Mouse (Mus musculus) MEL (cell line): ENCODE measurements around the gene Smim20. TPM values are rescaled to one million over a fixed set of nuclear protein-coding genes. Genes with fewer than 3 reads are reported as not detected.

Experiments used
- DNase-seq: peaks from one replicate; pipeline ENCODE4 v3.0.0; 2011; ENCODE audit warnings: low read depth, low spot score
- H3K27ac ChIP-seq: 2 replicates; pipeline ENCODE4 v1.5.1; 2012; ENCODE audit warnings: low read depth, mild to moderate bottlenecking, control low read depth, low read length, moderate library complexity; ENCODE audit not compliant: control insufficient read depth
- H3K27me3 ChIP-seq, 2 experiments: fragments of 150-350 bp in 1 of 2; sonication (generic) in 1 of 2; 2 replicates each; pipeline ENCODE4 v1.6.1; 2012; ENCODE audit warnings: low read length in 2 of 2, mild to moderate bottlenecking in 2 of 2, improper control_type of control experiment in 1 of 2, moderate library complexity in 1 of 2; ENCODE audit not compliant: insufficient read depth in 2 of 2, control insufficient read depth in 1 of 2
- H3K36me3 ChIP-seq, 2 experiments: 2 replicates each; pipeline ENCODE4 v1.6.1; 2012 to 2014; ENCODE audit warnings: low read length in 2 of 2, improper control_type of control experiment in 1 of 2, inconsistent platforms in 1 of 2, mild to moderate bottlenecking in 1 of 2; ENCODE audit not compliant: insufficient read depth in 2 of 2, control insufficient read depth in 1 of 2
- H3K4me1 ChIP-seq, 2 experiments: fragments of 150-350 bp in 1 of 2; sonication (generic) in 1 of 2; 2 replicates each; pipeline ENCODE4 v1.6.1; 2012; ENCODE audit warnings: low read length in 2 of 2, improper control_type of control experiment in 1 of 2, mild to moderate bottlenecking in 1 of 2; ENCODE audit not compliant: insufficient read depth in 2 of 2, control insufficient read depth in 1 of 2
- H3K4me3 ChIP-seq, 2 experiments: fragments of 150-350 bp in 1 of 2; sonication (generic) in 1 of 2; 2 replicates each; pipeline ENCODE4 v1.5.1; 2012; ENCODE audit warnings: low read depth in 2 of 2, low read length in 2 of 2, mild to moderate bottlenecking in 2 of 2, moderate library complexity in 2 of 2, control low read depth in 1 of 2, improper control_type of control experiment in 1 of 2; ENCODE audit not compliant: control insufficient read depth in 1 of 2, insufficient read depth in 1 of 2
- H3K79me2 ChIP-seq: 2 replicates; pipeline ENCODE4 v1.6.1; 2012; ENCODE audit warnings: mild to moderate bottlenecking, low read length, moderate library complexity; ENCODE audit not compliant: control insufficient read depth, poor library complexity, insufficient read depth
- H3K9ac ChIP-seq: 2 replicates; pipeline ENCODE4 v1.6.1; 2012; ENCODE audit warnings: low read depth, mild to moderate bottlenecking, control low read depth, low read length, moderate library complexity; ENCODE audit not compliant: control insufficient read depth, poor library complexity, severe bottlenecking
- H3K9me3 ChIP-seq: fragments of 150-350 bp; sonication (generic); replicated peaks from 2 replicates; pipeline ENCODE4 v1.6.1; 2012; ENCODE audit warnings: mild to moderate bottlenecking, low read length, improper control_type of control experiment, moderate library complexity; ENCODE audit not compliant: insufficient read depth
- CTCF ChIP-seq, 3 experiments: IDR thresholded peaks in 2 of 3; conservative IDR thresholded peaks in 1 of 3; 2 replicates each; pipeline ENCODE4 v1.5.1; 2011 to 2012; ENCODE audit warnings: low read length in 3 of 3, low read depth in 2 of 3, mild to moderate bottlenecking in 2 of 3, improper control_type of control experiment in 1 of 3, inconsistent platforms in 1 of 3, mixed read lengths in 1 of 3, moderate library complexity in 1 of 3; ENCODE audit not compliant: control insufficient read depth in 1 of 3, insufficient read depth in 1 of 3, poor library complexity in 1 of 3, severe bottlenecking in 1 of 3
- ELF1 ChIP-seq: IDR thresholded peaks from 2 replicates; pipeline ENCODE4 v1.6.1; 2014; ENCODE audit warnings: low read depth, mild to moderate bottlenecking, inconsistent platforms, low read length, improper control_type of control experiment, moderate library complexity
- EP300 ChIP-seq, 2 experiments: IDR thresholded peaks; 2 replicates each; pipeline ENCODE4 v1.6.1; 2011; ENCODE audit warnings: improper control_type of control experiment in 2 of 2, low read length in 2 of 2, low read depth in 1 of 2, mild to moderate bottlenecking in 1 of 2
- GABPA ChIP-seq: IDR thresholded peaks from 2 replicates; pipeline ENCODE4 v1.6.1; 2012; ENCODE audit warnings: low read depth, mild to moderate bottlenecking, inconsistent platforms, low read length, improper control_type of control experiment, moderate library complexity
- GATA1 ChIP-seq: IDR thresholded peaks from 2 replicates; pipeline ENCODE4 v1.6.1; 2011; ENCODE audit warnings: low read depth, low read length, improper control_type of control experiment
- JUND ChIP-seq: IDR thresholded peaks from 2 replicates; pipeline ENCODE4 v1.6.1; 2011; ENCODE audit warnings: low read depth, mild to moderate bottlenecking, improper control_type of control experiment, low read length
- MAX ChIP-seq: IDR thresholded peaks from 2 replicates; pipeline ENCODE4 v1.6.1; 2011; ENCODE audit warnings: low read length, improper control_type of control experiment
- MAZ ChIP-seq: IDR thresholded peaks from 2 replicates; pipeline ENCODE4 v1.6.1; 2012; ENCODE audit warnings: low read depth, mild to moderate bottlenecking, inconsistent platforms, low read length, improper control_type of control experiment
- MEF2A ChIP-seq: IDR thresholded peaks from 2 replicates; pipeline ENCODE4 v1.6.1; 2014; ENCODE audit warnings: low read depth, mild to moderate bottlenecking, inconsistent platforms, low read length, improper control_type of control experiment; ENCODE audit not compliant: poor library complexity, insufficient replicate concordance, severe bottlenecking; ENCODE audit errors: extremely low read depth
- MYC ChIP-seq: IDR thresholded peaks from 2 replicates; pipeline ENCODE4 v1.6.1; 2011; ENCODE audit warnings: low read depth, mild to moderate bottlenecking, low read length, improper control_type of control experiment, moderate library complexity
- NELFE ChIP-seq: IDR thresholded peaks from 2 replicates; pipeline ENCODE4 v1.6.1; 2011; ENCODE audit warnings: low read depth, low read length, improper control_type of control experiment
- NRF1 ChIP-seq: IDR thresholded peaks from 2 replicates; pipeline ENCODE4 v1.6.1; 2014; ENCODE audit warnings: low read depth, mild to moderate bottlenecking, inconsistent platforms, low read length, improper control_type of control experiment, moderate library complexity; ENCODE audit not compliant: poor library complexity, insufficient read depth, severe bottlenecking
- POLR2AphosphoS5 ChIP-seq: IDR thresholded peaks from 2 replicates; pipeline ENCODE4 v1.6.1; 2012; ENCODE audit warnings: low read depth, borderline replicate concordance, mild to moderate bottlenecking, inconsistent platforms, low read length, moderate library complexity, mixed read lengths
- RAD21 ChIP-seq: IDR thresholded peaks from 2 replicates; pipeline ENCODE4 v1.6.1; 2011; ENCODE audit warnings: mild to moderate bottlenecking, low read depth, low read length, improper control_type of control experiment
- RCOR1 ChIP-seq: IDR thresholded peaks from 2 replicates; pipeline ENCODE4 v1.6.1; 2012; ENCODE audit warnings: low read depth, mild to moderate bottlenecking, inconsistent platforms, low read length, improper control_type of control experiment
- TBP ChIP-seq: IDR thresholded peaks from 2 replicates; pipeline ENCODE4 v1.8.0; 2011; ENCODE audit warnings: low read depth, low read length, improper control_type of control experiment
- TCF12 ChIP-seq: IDR thresholded peaks from 2 replicates; pipeline ENCODE4 v1.6.1; 2014; ENCODE audit warnings: low read depth, mild to moderate bottlenecking, inconsistent platforms, low read length, improper control_type of control experiment, moderate library complexity
- USF1 ChIP-seq: IDR thresholded peaks from 2 replicates; pipeline ENCODE4 v1.6.1; 2014; ENCODE audit warnings: low read depth, mild to moderate bottlenecking, inconsistent platforms, low read length, improper control_type of control experiment, moderate library complexity
- ZC3H11A ChIP-seq: IDR thresholded peaks from 2 replicates; pipeline ENCODE4 v1.6.1; 2012; ENCODE audit warnings: low read depth, mild to moderate bottlenecking, inconsistent platforms, low read length, improper control_type of control experiment
- ZKSCAN1 ChIP-seq: IDR thresholded peaks from 2 replicates; pipeline ENCODE4 v1.6.1; 2012; ENCODE audit warnings: low read depth, mild to moderate bottlenecking, inconsistent platforms, low read length, improper control_type of control experiment, moderate library complexity
- polyA plus RNA-seq, 2 experiments: library from polyadenylated mRNA; stranded (reverse) in 1 of 2; unstranded in 1 of 2; fragments of >175 nt in 1 of 2; fragments of >200 nt in 1 of 2; gene quantifications; 2 replicates each; pipeline versions ENCODE4 v1.2.1 to v1.2.4; 2012; ENCODE audit warnings: low replicate concordance in 2 of 2, low read depth in 1 of 2; ENCODE audit not compliant: insufficient read length in 2 of 2, insufficient read depth in 1 of 2, missing spikeins in 1 of 2
- total RNA-seq: library from RNA; depleted of rRNA; stranded (reverse); fragments of 300-350 nt; gene quantifications from 2 replicates; pipeline ENCODE4 v1.2.3, GENCODE M21; 2012

The Smim20 gene
- total and polyA plus RNA-seq, 3 experiments: 54.5 to 57.7 TPM; not detected in 1

- Histone ChIP-seq H3K36me3 (peaks cover 0 to 16% of the 10 kb centered on the region in 2 experiments; a peak in 2 of 4 replicates), H3K9me3 (no peaks in the 10 kb centered on the region), H3K4me3 (no peak overlapping the region), H3K9ac (no peak overlapping the region), H3K27ac (no peak overlapping the region), H3K79me2 (peaks cover 16% of the 10 kb centered on the region), H3K27me3 (no peaks in the 10 kb centered on the region), H3K4me1 (peaks cover 11 to 14% of the 10 kb centered on the region in 2 experiments)
- DNase-seq: no peak
- TF ChIP-seq RCOR1: no peak
- no peak for TF ChIP-seq USF1
- TF ChIP-seq NELFE: no peak
- TF ChIP-seq CTCF (IDR thresholded peaks at IDR 0.05 in 2 of 3, conservative IDR thresholded peaks at IDR 0.05 in 1 of 3; ENCODE audit: control insufficient read depth in 1 of 3, insufficient read depth in 1 of 3, low read depth in 2 of 3, low read length in 3 of 3, poor library complexity in 1 of 3, severe bottlenecking in 1 of 3): no peak
- no peak for TF ChIP-seq EP300 (IDR thresholded peaks at IDR 0.05; ENCODE audit: low read depth in 1 of 2, low read length in 2 of 2)
- TF ChIP-seq ZC3H11A: no peak
- TF ChIP-seq ELF1: no peak
- no peak for TF ChIP-seq MAZ
Measured at GRCm38 (mm10) chr5:53264061-53264460, 2.8 kb upstream of the Smim20 start.

DNA sequence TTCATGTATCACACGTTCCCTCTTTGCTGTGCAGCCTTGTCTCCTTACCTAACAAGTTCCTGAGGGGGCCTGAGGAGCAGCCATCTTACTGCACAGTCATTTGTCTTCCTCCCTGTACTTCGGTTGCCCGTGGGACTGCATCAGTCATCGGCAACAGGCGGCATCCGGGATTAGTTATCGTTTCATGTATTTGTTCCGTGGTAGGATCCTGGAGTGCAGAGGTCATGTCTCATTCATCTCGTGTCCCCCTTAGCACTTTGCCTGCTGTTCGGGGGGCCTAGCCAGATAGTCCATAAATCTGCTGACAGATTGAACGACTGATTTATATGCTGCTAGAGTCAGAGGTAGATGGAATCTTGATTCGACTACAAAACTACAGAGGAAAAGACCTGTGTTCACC lies 1.1 kb upstream of the Smim20 start:
- no peaks in the 10 kb centered on the region for H3K27me3 ChIP-seq
- no peak overlapping the region for H3K4me3 ChIP-seq
- H3K9me3 ChIP-seq: no peaks in the 10 kb centered on the region
- DNase-seq: no peak
- peaks cover 16 to 29% of the 10 kb centered on the region in 2 experiments for H3K4me1 ChIP-seq
- H3K27ac ChIP-seq: no peak overlapping the region
- H3K9ac ChIP-seq: no peak overlapping the region
- H3K79me2 ChIP-seq: peaks cover 28% of the 10 kb centered on the region
- TF ChIP-seq POLR2AphosphoS5 (no peak), GABPA (no peak), ZKSCAN1 (no peak), MAX (no peak), JUND (no peak), CTCF (IDR thresholded peaks at IDR 0.05 in 2 of 3, conservative IDR thresholded peaks at IDR 0.05 in 1 of 3; ENCODE audit: control insufficient read depth in 1 of 3, insufficient read depth in 1 of 3, low read depth in 2 of 3, low read length in 3 of 3, poor library complexity in 1 of 3, severe bottlenecking in 1 of 3) (no peak), TBP (no peak), GATA1 (no peak), RAD21 (no peak), MEF2A (no peak), NRF1 (no peak), EP300 (IDR thresholded peaks at IDR 0.05; ENCODE audit: low read depth in 1 of 2, low read length in 2 of 2) (no peak), USF1 (no peak), RCOR1 (no peak), TCF12 (no peak), MYC (no peak), MAZ (no peak)
- peaks cover 0 to 28% of the 10 kb centered on the region in 2 experiments; a peak in 2 of 4 replicates for H3K36me3 ChIP-seq
